Mouse (Mus musculus) liver, embryonic 11.5 days (tissue): Measurements from ENCODE around the gene B2m. TPM values are rescaled to one million over a fixed set of nuclear protein-coding genes. Genes with fewer than 3 reads are reported as not detected.

ENCODE experiments used
- ATAC-seq: fragments of 200-750 bp; cut with Nextera tagmentation; replicated peaks from 2 replicates; pipeline ENCODE4 v1.8.0; 2017; ENCODE audit warnings: moderate number of reproducible peaks, mild to moderate bottlenecking, moderate TSS enrichment, moderate library complexity; ENCODE audit not compliant: low FRiP score
- DNase-seq: peaks from one replicate; pipeline ENCODE4 v3.0.0-alpha.2; 2017; ENCODE audit warnings: low spot score
- H3K27ac ChIP-seq: fragments of 300-500 bp; sonication (generic); 2 replicates; pipeline ENCODE4 v1.5.1; 2014; ENCODE audit warnings: mild to moderate bottlenecking, low read depth, low read length, control low read depth
- H3K27me3 ChIP-seq: fragments of 300-500 bp; sonication (generic); replicated peaks from 2 replicates; pipeline ENCODE4 v1.6.1; 2014; ENCODE audit warnings: low read length, mixed read lengths; ENCODE audit not compliant: control insufficient read depth, insufficient read depth
- H3K36me3 ChIP-seq: fragments of 300-500 bp; sonication (generic); 2 replicates; pipeline ENCODE4 v1.6.1; 2014; ENCODE audit warnings: mild to moderate bottlenecking, low read length, moderate library complexity, mixed read lengths; ENCODE audit not compliant: control insufficient read depth, insufficient read depth
- H3K4me1 ChIP-seq: fragments of 300-500 bp; sonication (generic); replicated peaks from 2 replicates; pipeline ENCODE4 v1.6.1; 2014; ENCODE audit warnings: low read length, mixed read lengths; ENCODE audit not compliant: control insufficient read depth, insufficient read depth
- H3K4me2 ChIP-seq: fragments of 300-500 bp; sonication (generic); 2 replicates; pipeline ENCODE4 v1.6.1; 2014; ENCODE audit warnings: mild to moderate bottlenecking, control low read depth, moderate library complexity
- H3K4me3 ChIP-seq: fragments of 300-500 bp; sonication (generic); 2 replicates; pipeline ENCODE4 v1.5.1; 2014; ENCODE audit warnings: low read depth, low read length, control low read depth
- H3K9ac ChIP-seq: fragments of 300-500 bp; sonication (generic); 2 replicates; pipeline ENCODE4 v1.6.1; 2014; ENCODE audit warnings: low read depth, low read length, control low read depth
- H3K9me3 ChIP-seq: fragments of 300-500 bp; sonication (generic); 2 replicates; pipeline ENCODE4 v1.6.1; 2016; ENCODE audit warnings: low read length, inconsistent platforms, mixed read lengths; ENCODE audit not compliant: control insufficient read depth
- WGBS: fragments of 180-500 bp; shearing (Covaris S2); extraction: QIAGEN DNeasy Blood & Tissue Kit; methylation state at CpG from one replicate; pipeline ENCODE4 v1.1.7; 2014; 5-methylcytosine and 5-hydroxymethylcytosine counted together
- polyA plus RNA-seq: library from polyadenylated mRNA; unstranded; fragments of >200 nt; fragmentation: Nextera tagmentation; extraction: Ambion mirVana; gene quantifications from 2 replicates; pipeline ENCODE4 v1.2.1, GENCODE M21; 2014

Gene B2m
- polyA plus RNA-seq, 1 experiment from 2014 or later, result 321 TPM

DNA sequence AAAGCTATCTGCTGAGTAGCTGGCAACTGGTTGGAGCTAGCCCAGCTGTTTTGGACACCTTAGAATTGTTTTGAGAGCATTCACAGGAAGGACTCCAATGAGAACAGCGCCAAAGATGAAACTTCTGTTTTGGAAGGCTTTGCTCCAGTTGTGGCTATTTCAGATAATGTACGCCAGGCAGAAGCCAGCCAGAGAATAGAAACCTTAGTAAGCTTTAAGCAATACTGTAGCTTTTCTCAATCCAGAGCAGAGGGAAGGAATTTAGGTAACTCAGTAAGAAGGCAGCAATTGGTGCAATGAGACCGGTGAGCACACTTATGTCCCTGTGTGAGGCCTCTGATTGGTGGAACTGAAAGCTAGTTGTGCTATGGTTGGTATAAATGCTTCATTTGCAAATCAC is 4.4 kb upstream of the B2m start:
- no peak overlapping the region for H3K9ac ChIP-seq
- H3K4me2 ChIP-seq, result no peak overlapping the region
- H3K9me3 ChIP-seq, result no peaks in the 10 kb centered on the region
- H3K36me3 ChIP-seq, result no peaks in the 10 kb centered on the region
- no peak overlapping the region for H3K4me3 ChIP-seq
- 85% methylated on average over 3 of the region's 3 CpGs for WGBS
- H3K27ac ChIP-seq, result no peak overlapping the region
- ATAC-seq, result no peak
- H3K4me1 ChIP-seq, result peaks cover 7% of the 10 kb centered on the region
- DNase-seq, result no peak
- no peaks in the 10 kb centered on the region for H3K27me3 ChIP-seq

DNA sequence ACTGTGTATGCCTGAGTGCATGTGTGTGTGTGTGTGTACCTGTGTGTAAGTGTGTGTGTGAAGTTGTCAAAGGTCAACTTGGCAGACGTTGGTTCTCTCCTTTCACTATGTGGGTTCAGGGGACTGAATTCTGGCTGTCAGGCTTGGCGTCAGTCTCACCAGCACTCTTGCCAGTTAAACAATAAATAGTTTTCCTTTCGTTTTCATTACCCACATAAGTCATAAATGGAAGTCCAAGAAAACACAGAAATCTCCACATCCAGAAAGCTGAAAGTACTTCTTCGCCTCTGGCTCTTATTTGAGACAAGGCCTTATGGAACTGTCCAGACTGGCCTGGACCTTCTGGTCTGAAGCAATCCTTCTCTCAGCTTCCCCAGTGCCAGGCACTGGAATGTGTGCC is 1.7 kb upstream of the B2m start:
- Histone ChIP-seq H3K36me3 (no peaks in the 10 kb centered on the region), H3K4me2 (no peak overlapping the region), H3K9me3 (no peaks in the 10 kb centered on the region), H3K27ac (no peak overlapping the region), H3K9ac (no peak overlapping the region), H3K4me3 (no peak overlapping the region), H3K4me1 (peaks cover 9% of the 10 kb centered on the region; the same call in 1 of the 2 replicates), H3K27me3 (no peaks in the 10 kb centered on the region)
- 67% methylated on average over 4 of the region's 4 CpGs for WGBS
- ATAC-seq, result no peak
- no peak for DNase-seq

DNA sequence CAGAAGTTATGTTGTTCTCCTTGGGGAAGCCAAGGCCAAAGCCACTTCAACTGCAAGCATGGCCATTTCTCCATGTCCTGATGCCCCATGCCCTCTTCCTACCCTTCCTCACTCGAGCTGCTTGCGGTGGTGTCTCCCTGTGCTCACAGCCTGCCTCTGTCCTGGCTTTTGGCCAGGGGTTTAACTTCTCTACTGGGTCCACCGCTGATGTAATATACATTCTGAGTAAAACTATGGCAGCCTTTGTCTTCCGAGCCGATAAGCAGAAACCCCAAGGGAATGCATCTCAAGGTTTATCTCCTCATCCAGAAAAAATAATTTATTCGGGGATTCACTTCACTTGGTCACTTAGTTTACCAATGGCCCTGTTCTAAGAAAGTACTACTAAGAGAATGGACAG is 799 bp upstream of the B2m start:
- DNase-seq, result no peak
- 0 out of 2 replicates have a peak overlapping the region, but pooled peaks have one; percentile 3 for H3K27ac ChIP-seq
- H3K9me3 ChIP-seq, result no peaks in the 10 kb centered on the region
- WGBS, result 77% methylated on average over 6 of the region's 6 CpGs
- no peak overlapping the region; the same call in 1 of the 2 replicates for H3K9ac ChIP-seq
- peaks cover 9% of the 10 kb centered on the region; the same call in 1 of the 2 replicates for H3K4me1 ChIP-seq
- ATAC-seq, result no peak
- no peak overlapping the region; the same call in 1 of the 2 replicates for H3K4me3 ChIP-seq
- H3K27me3 ChIP-seq, result no peaks in the 10 kb centered on the region
- no peaks in the 10 kb centered on the region for H3K36me3 ChIP-seq
- H3K4me2 ChIP-seq, result peak overlapping the region; percentile 66; the same call in 1 of the 2 replicates

GRCm38 (mm10) chr2:122148242-122148917 is 894 bp downstream of the B2m start:
- Histone ChIP-seq H3K4me1 (peaks cover 9% of the 10 kb centered on the region; the same call in 1 of the 2 replicates), H3K36me3 (0 out of 2 replicates have a peak, but pooled peaks cover 3% of the 10 kb centered on the region), H3K27ac (no peak overlapping the region; the same call in 1 of the 2 replicates), H3K9ac (peak overlapping the region; percentile 76), H3K4me3 (peak overlapping the region; percentile 64), H3K9me3 (no peaks in the 10 kb centered on the region), H3K4me2 (peak overlapping the region; percentile 66), H3K27me3 (no peaks in the 10 kb centered on the region)
- DNase-seq (peak; percentile 45), ATAC-seq (peak; percentile 16; the same call in 1 of the 2 replicates)
- 21% methylated on average over 18 of the region's 18 CpGs for WGBS

- Histone ChIP-seq H3K4me3 (peak overlapping the region; percentile 64; the same call in 1 of the 2 replicates), H3K27me3 (no peaks in the 10 kb centered on the region), H3K4me2 (peak overlapping the region; percentile 66), H3K4me1 (peaks cover 9% of the 10 kb centered on the region; the same call in 1 of the 2 replicates), H3K9me3 (no peaks in the 10 kb centered on the region), H3K27ac (no peak overlapping the region), H3K9ac (no peak overlapping the region), H3K36me3 (0 out of 2 replicates have a peak, but pooled peaks cover 3% of the 10 kb centered on the region)
- DNase-seq (no peak), ATAC-seq (no peak)
- WGBS, result 82% methylated on average over 6 of the region's 6 CpGs
Measured at GRCm38 (mm10) chr2:122149316-122149715, 1.8 kb downstream of the B2m start.

DNA sequence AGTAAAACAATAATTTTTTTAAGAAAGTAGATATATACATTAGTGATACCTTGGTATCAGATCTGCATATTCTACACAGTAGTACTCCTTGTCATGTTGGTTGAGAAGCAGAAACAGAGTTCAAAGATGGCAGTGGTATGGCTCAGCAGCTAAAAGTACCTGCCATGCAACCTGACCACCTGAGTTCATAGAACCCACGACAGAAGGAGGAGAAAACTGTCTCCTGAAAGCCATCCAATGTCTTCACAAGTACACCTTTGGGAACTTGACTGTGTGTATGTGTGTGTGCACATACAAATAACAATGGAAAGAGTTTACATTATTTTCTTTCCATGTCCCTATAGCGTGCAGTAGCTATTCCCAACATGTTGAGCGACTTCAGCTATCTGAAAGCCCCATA is 2.2 kb downstream of the B2m start:
- 0 out of 2 replicates have a peak, but pooled peaks cover 3% of the 10 kb centered on the region for H3K36me3 ChIP-seq
- ATAC-seq, result no peak
- H3K4me2 ChIP-seq, result peak overlapping the region; percentile 66; the same call in 1 of the 2 replicates
- DNase-seq, result no peak
- H3K4me3 ChIP-seq, result no peak overlapping the region
- no peak overlapping the region for H3K27ac ChIP-seq
- H3K9me3 ChIP-seq, result no peaks in the 10 kb centered on the region
- H3K27me3 ChIP-seq, result no peaks in the 10 kb centered on the region
- H3K9ac ChIP-seq, result no peak overlapping the region
- H3K4me1 ChIP-seq, result peaks cover 9% of the 10 kb centered on the region; the same call in 1 of the 2 replicates
- 76% methylated on average over 3 of the region's 3 CpGs for WGBS

DNA sequence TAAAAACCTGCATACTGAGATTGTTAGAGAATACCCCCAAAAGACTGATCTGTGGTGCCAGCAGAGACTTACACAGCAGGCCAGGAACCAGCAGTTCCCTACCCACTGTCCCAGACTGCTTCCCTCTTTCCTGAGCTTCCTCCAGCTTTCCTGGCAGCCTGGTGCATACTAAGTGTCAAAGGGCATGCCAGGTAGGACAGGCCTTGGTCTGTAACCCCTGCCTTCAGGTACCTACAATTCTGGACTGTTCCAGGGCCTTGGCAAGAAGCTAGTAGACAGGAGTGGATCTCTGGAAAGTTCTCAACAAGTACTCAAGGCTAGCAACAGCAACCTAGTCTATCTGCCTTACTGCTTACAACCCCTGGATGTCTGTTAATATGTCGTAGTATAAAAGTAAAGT is 3.7 kb downstream of the B2m start:
- Histone ChIP-seq H3K27ac (no peak overlapping the region), H3K4me3 (no peak overlapping the region), H3K27me3 (no peaks in the 10 kb centered on the region), H3K4me1 (peaks cover 9% of the 10 kb centered on the region; the same call in 1 of the 2 replicates), H3K36me3 (0 out of 2 replicates have a peak, but pooled peaks cover 3% of the 10 kb centered on the region), H3K4me2 (no peak overlapping the region), H3K9ac (no peak overlapping the region), H3K9me3 (no peaks in the 10 kb centered on the region)
- WGBS, result 76% methylated on average over 1 of the region's 1 CpGs
- ATAC-seq, result no peak
- DNase-seq, result no peak

GRCm38 (mm10) chr2:122152850-122153249 is 5.4 kb downstream of the B2m start:
- no peak for ATAC-seq
- WGBS, result 68% methylated on average over 3 of the region's 3 CpGs
- no peak overlapping the region for H3K27ac ChIP-seq

More at GRCm38 (mm10) chr2:122152850-122153249, 5.4 kb downstream of the B2m start:
- no peaks in the 10 kb centered on the region for H3K9me3 ChIP-seq
- H3K4me2 ChIP-seq, result no peak overlapping the region
- no peak for DNase-seq
- no peak overlapping the region for H3K4me3 ChIP-seq
- H3K4me1 ChIP-seq, result 0 out of 2 replicates have a peak, but pooled peaks cover 6% of the 10 kb centered on the region
- H3K27me3 ChIP-seq, result no peaks in the 10 kb centered on the region
- 0 out of 2 replicates have a peak, but pooled peaks cover 3% of the 10 kb centered on the region for H3K36me3 ChIP-seq
- H3K9ac ChIP-seq, result no peak overlapping the region
